Mouse (Mus musculus): Measurements from ENCODE around the gene Pih1d1. TPM values are rescaled to one million over a fixed set of nuclear protein-coding genes. Genes with fewer than 3 reads are reported as not detected.
"Not testable (repeated sequence)": the region's sequence is repeated elsewhere in the genome, so short reads cannot be mapped to it uniquely, and the experiment has no call there.

Pih1d1 gene
- polyA plus RNA-seq, 1 experiment = 6.2 TPM

DNA sequence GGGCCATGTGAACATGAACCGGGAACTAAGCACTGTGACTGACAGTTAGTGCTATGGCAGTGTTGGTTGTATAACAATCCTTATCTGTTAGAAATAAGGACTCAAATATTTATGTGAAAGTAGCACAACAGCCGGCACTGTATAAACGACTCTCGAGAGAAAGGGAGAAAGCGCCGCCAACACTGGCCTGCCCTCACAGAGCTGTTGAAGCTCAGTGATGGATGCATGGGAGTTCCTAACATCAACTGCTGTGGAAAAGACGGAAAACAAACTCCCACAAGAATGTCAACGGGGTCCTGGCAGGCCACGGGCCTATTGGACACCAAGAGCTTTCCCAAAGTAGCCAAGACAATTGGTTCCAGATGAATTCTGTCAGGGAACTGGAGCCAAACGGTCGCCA lies 2.8 kb upstream of the Pih1d1 start:
- H3K4me1 ChIP-seq (ENCODE audit: control insufficient read depth) = peaks cover 28% of the 10 kb centered on the region
- H3K27me3 ChIP-seq (ENCODE audit: control insufficient read depth) = no peaks in the 10 kb centered on the region
- TF ChIP-seq GATA1 (IDR thresholded peaks at IDR 0.05; ENCODE audit: low read length) (no peak), TAL1 (IDR thresholded peaks at IDR 0.05; ENCODE audit: low read length) (no peak)
- H3K9me3 ChIP-seq (ENCODE audit: control insufficient read depth, low read length) = no peaks in the 10 kb centered on the region
- H3K4me3 ChIP-seq (replicated peaks) = no peak overlapping the region
- peaks cover 29% of the 10 kb centered on the region for H3K36me3 ChIP-seq (ENCODE audit: control insufficient read depth)

DNA sequence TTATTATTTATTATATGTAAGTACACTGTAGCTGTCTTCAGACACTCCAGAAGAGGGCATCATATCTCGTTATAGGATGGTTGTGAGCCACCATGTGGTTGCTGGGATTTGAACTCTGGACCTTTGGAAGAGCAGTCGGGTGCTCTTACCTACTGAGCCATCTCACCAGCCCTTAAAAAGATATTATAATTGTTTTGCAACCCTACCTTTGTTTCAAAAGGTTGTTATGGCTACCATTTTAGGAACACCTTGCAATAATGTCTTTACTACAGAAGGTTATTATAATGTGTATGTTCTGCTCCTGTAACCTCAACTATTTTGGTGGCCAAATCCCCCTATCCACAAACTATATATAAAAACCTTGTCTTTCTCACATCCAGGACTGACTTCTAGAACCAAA lies 1.1 kb upstream of the Pih1d1 start:
- peak overlapping the region; percentile 77 for H3K4me3 ChIP-seq (replicated peaks)
- H3K9me3 ChIP-seq (ENCODE audit: control insufficient read depth, low read length); H3K27me3 ChIP-seq (ENCODE audit: control insufficient read depth): not testable (repeated sequence)
- peaks cover 26% of the 10 kb centered on the region for H3K36me3 ChIP-seq (ENCODE audit: control insufficient read depth)
- peaks cover 31% of the 10 kb centered on the region for H3K4me1 ChIP-seq (ENCODE audit: control insufficient read depth)

DNA sequence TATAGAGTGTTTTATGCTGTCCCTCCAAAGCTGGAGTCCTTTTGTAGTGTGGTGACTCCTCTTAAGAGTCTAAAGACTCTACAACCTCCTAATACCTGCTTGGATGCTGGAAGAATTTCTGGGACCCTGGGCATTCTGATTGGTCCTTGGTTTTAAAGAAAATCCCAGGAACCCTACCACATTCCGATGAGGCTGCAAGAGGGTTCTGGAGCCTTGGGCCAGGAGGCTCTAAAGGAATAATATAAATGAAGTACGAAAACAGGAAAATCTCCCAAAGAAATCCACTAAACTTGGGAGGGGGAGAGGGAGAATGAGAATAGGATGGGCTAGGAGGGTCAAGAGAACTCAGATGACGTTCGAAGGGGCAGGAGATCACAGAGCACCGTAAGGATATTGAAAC lies 517 bp upstream of the Pih1d1 start:
- H3K27me3 ChIP-seq (ENCODE audit: control insufficient read depth) = no peaks in the 10 kb centered on the region
- H3K36me3 ChIP-seq (ENCODE audit: control insufficient read depth) = peaks cover 26% of the 10 kb centered on the region
- H3K9me3 ChIP-seq (ENCODE audit: control insufficient read depth, low read length) = no peaks in the 10 kb centered on the region
- peak overlapping the region; percentile 77 for H3K4me3 ChIP-seq (replicated peaks)
- TF ChIP-seq GATA1 (IDR thresholded peaks at IDR 0.05; ENCODE audit: low read length) (no peak), TAL1 (IDR thresholded peaks at IDR 0.05; ENCODE audit: low read length) (no peak)
- peaks cover 31% of the 10 kb centered on the region for H3K4me1 ChIP-seq (ENCODE audit: control insufficient read depth)

DNA sequence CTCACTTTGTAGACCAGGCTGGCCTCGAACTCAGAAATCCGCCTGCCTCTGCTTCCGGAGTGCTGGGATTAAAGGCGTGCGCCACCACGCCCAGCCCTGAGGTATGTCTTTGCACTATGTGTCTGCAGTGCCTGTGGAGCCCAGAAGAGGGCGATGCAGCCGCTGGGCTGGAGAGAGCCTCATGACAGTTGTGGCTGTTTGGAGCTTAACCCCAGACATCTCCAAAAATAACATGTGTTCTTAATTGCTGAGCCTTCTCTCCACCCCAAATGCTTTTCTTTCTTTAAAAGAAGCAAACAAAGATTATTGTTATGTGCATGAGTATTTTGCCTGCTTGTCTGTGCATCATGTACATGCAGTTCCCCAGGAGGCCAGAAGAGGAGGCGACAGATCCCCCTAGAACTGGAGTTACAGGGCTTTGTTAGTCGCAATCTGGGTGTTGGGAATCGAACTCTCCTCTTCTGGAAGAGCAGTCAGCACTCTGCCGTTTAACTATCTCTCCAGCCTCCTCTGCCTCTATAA lies 951 bp downstream of the Pih1d1 start:
- Histone ChIP-seq H3K36me3 (ENCODE audit: control insufficient read depth) (peaks cover 35% of the 10 kb centered on the region), H3K27me3 (ENCODE audit: control insufficient read depth) (no peaks in the 10 kb centered on the region), H3K4me3 (replicated peaks) (peak overlapping the region; percentile 77), H3K9me3 (ENCODE audit: control insufficient read depth, low read length) (no peaks in the 10 kb centered on the region), H3K4me1 (ENCODE audit: control insufficient read depth) (peaks cover 31% of the 10 kb centered on the region)
- TF ChIP-seq TAL1 (IDR thresholded peaks at IDR 0.05; ENCODE audit: low read length) (no peak), GATA1 (IDR thresholded peaks at IDR 0.05; ENCODE audit: low read length) (no peak)

DNA sequence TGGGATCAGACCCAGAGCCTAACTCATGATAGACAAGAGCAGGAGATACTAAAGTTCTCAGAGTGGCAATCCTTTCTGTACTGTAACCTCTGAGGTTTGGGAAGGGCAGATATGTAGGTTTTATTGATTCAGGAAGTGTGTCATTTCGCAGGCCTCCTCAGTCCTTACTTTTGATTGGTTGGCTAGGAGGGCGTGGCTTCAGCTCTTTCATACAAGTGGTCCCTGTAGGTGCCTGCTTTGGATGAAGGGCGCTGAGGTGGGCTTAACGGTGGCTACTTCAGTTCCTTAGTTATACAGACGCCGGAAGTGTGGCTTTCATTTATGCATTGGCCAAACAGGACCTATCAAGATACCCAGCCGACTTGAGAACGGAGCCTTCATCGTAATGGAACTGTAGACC lies 1.5 kb downstream of the Pih1d1 start:
- Histone ChIP-seq H3K9me3 (ENCODE audit: control insufficient read depth, low read length) (no peaks in the 10 kb centered on the region), H3K4me1 (ENCODE audit: control insufficient read depth) (peaks cover 29% of the 10 kb centered on the region), H3K4me3 (replicated peaks) (no peak overlapping the region), H3K36me3 (ENCODE audit: control insufficient read depth) (peaks cover 40% of the 10 kb centered on the region), H3K27me3 (ENCODE audit: control insufficient read depth) (no peaks in the 10 kb centered on the region)
- TF ChIP-seq TAL1 (IDR thresholded peaks at IDR 0.05; ENCODE audit: low read length) (no peak), GATA1 (IDR thresholded peaks at IDR 0.05; ENCODE audit: low read length) (no peak)

DNA sequence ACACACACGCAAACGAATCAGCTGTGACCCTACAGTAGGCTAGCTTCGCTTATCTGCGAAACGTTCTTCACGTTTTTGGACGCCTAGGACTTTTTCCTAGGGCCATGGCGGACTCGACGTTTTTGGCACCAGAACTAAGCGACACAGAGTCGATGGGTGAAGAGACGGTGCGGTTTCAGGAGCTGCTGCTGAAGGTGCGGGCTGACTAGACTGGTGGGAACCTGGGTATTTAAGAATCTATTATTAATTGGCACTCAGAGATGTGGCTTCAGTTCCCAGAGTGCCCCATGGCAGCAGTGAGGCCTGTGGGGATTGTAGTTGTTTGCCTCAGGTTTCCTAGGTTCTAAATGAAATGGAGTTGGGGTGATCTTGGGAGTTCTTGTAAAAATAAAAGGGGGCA lies 2.1 kb downstream of the Pih1d1 start:
- Histone ChIP-seq H3K4me1 (ENCODE audit: control insufficient read depth) (peaks cover 29% of the 10 kb centered on the region), H3K9me3 (ENCODE audit: control insufficient read depth, low read length) (no peaks in the 10 kb centered on the region), H3K27me3 (ENCODE audit: control insufficient read depth) (no peaks in the 10 kb centered on the region), H3K4me3 (replicated peaks) (no peak overlapping the region), H3K36me3 (ENCODE audit: control insufficient read depth) (peaks cover 41% of the 10 kb centered on the region)
- TF ChIP-seq TAL1 (IDR thresholded peaks at IDR 0.05; ENCODE audit: low read length) (no peak), GATA1 (IDR thresholded peaks at IDR 0.05; ENCODE audit: low read length) (no peak)

DNA sequence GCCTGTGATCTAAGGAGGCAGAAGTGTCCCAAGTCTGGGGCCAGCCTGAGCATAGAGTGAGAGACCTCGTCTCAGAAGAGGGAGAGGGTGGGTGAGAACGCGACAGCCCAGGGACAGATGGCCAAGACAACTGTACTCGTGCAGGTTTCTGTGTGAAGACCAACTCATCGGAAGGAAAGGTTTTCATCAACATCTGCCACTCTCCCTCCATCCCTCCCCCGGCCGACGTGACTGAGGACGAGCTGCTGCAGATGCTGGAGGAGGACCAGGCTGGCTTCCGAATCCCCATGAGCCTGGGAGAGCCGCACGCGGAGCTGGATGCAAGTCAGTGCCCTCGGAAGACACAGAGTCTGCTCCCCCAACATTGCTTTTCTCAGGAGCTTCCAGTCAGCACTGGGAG lies 3.4 kb downstream of the Pih1d1 start:
- Histone ChIP-seq H3K4me1 (ENCODE audit: control insufficient read depth) (peaks cover 35% of the 10 kb centered on the region), H3K27me3 (ENCODE audit: control insufficient read depth) (peaks cover 6% of the 10 kb centered on the region), H3K9me3 (ENCODE audit: control insufficient read depth, low read length) (no peaks in the 10 kb centered on the region), H3K36me3 (ENCODE audit: control insufficient read depth) (peaks cover 41% of the 10 kb centered on the region), H3K4me3 (replicated peaks) (no peak overlapping the region)
- no peak for TF ChIP-seq TAL1 (IDR thresholded peaks at IDR 0.05; ENCODE audit: low read length)
- TF ChIP-seq GATA1 (IDR thresholded peaks at IDR 0.05; ENCODE audit: low read length) = no peak

DNA sequence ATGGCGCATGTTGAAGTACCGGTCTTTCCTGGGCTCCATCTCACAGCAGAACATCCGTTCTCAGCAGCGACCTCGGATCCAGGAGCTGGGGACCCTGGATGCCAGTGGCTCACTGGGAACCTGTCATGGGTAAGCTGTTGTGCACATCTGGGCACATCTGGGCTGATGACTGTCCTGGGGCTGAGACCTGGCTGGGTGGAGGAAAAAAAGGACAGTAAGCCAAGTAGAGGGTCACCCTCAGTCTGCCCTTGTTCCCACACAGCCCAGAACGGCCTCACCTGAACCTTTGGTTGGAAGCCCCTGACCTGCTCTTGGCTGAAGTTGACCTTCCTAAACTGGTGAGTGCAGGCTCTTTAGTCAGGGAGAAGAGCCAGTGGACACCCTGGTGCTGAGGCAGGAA lies 4.9 kb downstream of the Pih1d1 start:
- Histone ChIP-seq H3K4me1 (ENCODE audit: control insufficient read depth) (peaks cover 34% of the 10 kb centered on the region), H3K9me3 (ENCODE audit: control insufficient read depth, low read length) (peaks cover under 1% of the 10 kb centered on the region; the same call in 1 of the 2 replicates)
- no peak for TF ChIP-seq GATA1 (IDR thresholded peaks at IDR 0.05; ENCODE audit: low read length)
- no peak for TF ChIP-seq TAL1 (IDR thresholded peaks at IDR 0.05; ENCODE audit: low read length)

DNA sequence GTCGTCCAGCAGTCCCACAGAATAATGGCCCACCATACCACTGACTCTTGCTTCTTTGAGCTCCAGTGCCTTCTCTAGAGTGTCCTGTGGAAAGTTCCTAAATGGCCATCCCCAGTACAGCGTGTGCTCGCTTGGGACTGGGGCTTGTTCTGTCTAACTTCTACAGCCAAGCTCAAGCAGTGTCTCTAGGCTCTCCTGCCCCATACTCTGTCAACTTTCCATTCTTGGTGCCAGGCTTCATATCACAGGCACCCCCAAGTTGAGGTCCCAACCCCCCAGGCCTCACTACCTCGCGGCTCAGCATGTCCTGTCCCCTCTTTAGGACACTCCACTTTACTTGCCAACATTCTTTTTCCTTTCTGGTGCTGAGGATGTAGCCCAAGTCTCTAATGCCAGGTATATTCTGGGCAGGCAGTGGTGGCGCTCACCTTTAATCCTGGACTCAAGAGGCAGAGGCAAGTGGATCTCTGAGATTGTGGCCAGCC lies 6.3 kb downstream of the Pih1d1 start:
- H3K36me3 ChIP-seq (ENCODE audit: control insufficient read depth) = peaks cover 41% of the 10 kb centered on the region
- no peak for TF ChIP-seq GATA1 (IDR thresholded peaks at IDR 0.05; ENCODE audit: low read length)
- TF ChIP-seq TAL1 (IDR thresholded peaks at IDR 0.05; ENCODE audit: low read length) = no peak
- H3K4me3 ChIP-seq (replicated peaks) = no peak overlapping the region
- peaks cover 2% of the 10 kb centered on the region; the same call in 1 of the 2 replicates for H3K9me3 ChIP-seq (ENCODE audit: control insufficient read depth, low read length)
- peaks cover 35% of the 10 kb centered on the region for H3K27me3 ChIP-seq (ENCODE audit: control insufficient read depth)
- H3K4me1 ChIP-seq (ENCODE audit: control insufficient read depth) = peaks cover 29% of the 10 kb centered on the region

More for the DNA sequence above, 4.9 kb downstream of the Pih1d1 start:
- H3K27me3 ChIP-seq (ENCODE audit: control insufficient read depth) = peaks cover 21% of the 10 kb centered on the region
- no peak overlapping the region for H3K4me3 ChIP-seq (replicated peaks)
- H3K36me3 ChIP-seq (ENCODE audit: control insufficient read depth) = peaks cover 41% of the 10 kb centered on the region

DNA sequence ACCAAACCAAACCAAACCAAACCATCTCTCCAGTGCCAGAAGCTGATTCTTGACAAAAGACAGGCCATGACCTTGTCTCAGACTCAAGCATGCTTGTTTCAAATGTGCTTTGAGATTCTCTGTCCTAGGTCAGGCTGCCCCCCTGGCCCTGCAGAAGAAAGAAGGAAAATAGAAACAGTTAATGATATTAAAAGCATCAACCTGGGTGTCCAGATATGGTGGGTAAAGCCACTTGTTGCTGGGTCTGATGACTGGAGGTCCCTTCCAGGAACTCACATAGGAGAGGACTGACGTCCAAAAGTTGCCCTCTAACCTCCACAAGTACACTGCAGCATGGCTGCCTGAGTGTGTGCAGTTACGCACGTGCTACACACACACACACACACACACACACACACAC lies 6.8 kb downstream of the Pih1d1 start:
- TF ChIP-seq GATA1 (IDR thresholded peaks at IDR 0.05; ENCODE audit: low read length) (no peak), TAL1 (IDR thresholded peaks at IDR 0.05; ENCODE audit: low read length) (no peak)
- peaks cover 40% of the 10 kb centered on the region for H3K27me3 ChIP-seq (ENCODE audit: control insufficient read depth)
- H3K4me3 ChIP-seq (replicated peaks) = no peak overlapping the region
- H3K9me3 ChIP-seq (ENCODE audit: control insufficient read depth, low read length) = peaks cover 2% of the 10 kb centered on the region; the same call in 1 of the 2 replicates
- peaks cover 41% of the 10 kb centered on the region for H3K36me3 ChIP-seq (ENCODE audit: control insufficient read depth)
- peaks cover 25% of the 10 kb centered on the region for H3K4me1 ChIP-seq (ENCODE audit: control insufficient read depth)
